Mouse (Mus musculus) MEL-GATA-1-ER (cell line): ENCODE results near the gene Pmm1.

Experiments
- DNase-seq: peaks from one replicate; pipeline ENCODE4 v3.0.0-alpha.2; 2012; ENCODE audit warnings: low read depth; ENCODE audit errors: extremely low read depth

Pmm1 gene

DNA sequence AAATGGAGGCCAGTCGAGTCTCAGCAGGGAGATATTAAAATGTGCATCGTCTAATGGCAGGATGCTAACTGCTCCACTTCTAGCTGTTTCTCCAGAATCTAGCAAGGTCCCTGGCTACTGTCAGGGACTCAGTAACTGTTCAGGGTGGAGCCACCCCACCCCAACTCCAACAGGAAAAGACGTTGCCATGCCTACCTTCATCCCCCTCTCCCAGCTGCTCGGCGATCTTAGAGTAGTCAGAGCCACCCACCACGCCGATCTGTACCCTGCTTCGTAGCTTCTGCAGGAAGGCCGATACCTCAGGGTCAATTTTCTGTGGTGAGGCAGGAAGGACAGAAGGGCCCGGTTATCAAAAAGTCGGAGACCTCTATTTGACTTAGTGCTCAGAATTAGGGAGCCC, 3.1 kb downstream of the Pmm1 start:
- DNase-seq, result no peak

- peak; percentile 17 for DNase-seq
Measured at GRCm38 (mm10) chr15:81956457-81956856, 4.3 kb downstream of the Pmm1 start.

GRCm38 (mm10) chr15:81955414-81955813, 5.3 kb downstream of the Pmm1 start:
- no peak for DNase-seq

- no peak for DNase-seq
Measured at GRCm38 (mm10) chr15:81954716-81955115, 6.0 kb downstream of the Pmm1 start.

GRCm38 (mm10) chr15:81954151-81954583, 6.6 kb downstream of the Pmm1 start:
- no peak for DNase-seq

DNA sequence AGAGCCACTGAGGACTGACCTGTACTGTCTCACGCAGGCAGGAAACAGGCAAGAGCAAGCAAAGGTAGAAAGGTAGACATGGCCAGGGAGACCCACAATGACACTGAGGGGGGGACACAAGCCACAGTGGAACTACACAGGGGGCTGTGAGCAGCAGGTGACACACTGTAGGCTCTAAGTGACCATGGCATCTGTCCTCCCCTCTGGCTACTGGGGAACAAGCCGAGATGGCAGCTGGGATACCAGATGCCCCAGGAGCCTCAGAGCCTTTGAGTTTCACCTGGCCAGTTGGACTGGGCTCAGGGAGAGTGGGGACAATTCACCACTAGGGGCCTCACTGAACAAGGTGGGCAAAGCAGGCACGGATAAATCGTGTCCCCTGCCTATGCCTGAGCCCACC, 8.4 kb downstream of the Pmm1 start:
- DNase-seq, result no peak

DNA sequence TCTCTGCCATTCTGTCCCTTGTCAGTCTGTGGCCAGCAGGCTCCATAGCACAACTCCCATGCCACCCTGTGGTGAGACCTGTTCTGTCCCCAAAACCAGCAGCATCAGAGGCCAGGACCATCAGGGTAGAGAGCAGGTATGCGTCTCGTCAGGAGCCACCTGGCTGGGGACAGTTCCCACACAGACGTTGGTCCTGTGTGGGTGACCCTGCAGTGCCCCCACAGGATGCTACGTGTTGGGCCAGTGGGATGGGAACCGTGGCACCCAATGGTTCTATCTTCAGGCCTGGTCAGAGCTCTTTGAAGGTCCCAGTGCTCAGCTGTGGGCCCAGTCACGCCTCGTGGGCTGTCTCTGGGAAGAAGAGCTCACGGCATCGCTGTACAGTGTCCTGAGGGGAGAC, 9.6 kb downstream of the Pmm1 start:
- no peak for DNase-seq

DNA sequence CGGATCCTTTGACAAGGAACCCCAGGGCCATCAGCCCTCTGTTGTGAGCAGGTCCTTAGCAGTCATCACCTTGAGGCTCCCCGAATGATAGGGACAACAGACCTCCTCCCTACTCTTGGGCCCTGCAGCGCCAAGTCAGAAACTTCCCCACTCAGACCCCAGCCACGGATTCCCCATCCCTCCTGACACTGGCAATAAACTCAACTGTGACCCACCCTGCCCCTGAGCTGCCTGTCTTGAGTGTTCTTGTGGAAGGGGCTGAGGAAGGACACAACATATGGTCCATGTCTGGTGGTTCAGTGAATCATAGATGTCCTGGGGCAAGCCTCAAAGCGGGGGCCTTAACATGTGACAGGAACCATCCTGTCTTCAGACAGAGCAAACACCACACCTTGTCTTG, 10.0 kb downstream of the Pmm1 start:
- no peak for DNase-seq

DNA sequence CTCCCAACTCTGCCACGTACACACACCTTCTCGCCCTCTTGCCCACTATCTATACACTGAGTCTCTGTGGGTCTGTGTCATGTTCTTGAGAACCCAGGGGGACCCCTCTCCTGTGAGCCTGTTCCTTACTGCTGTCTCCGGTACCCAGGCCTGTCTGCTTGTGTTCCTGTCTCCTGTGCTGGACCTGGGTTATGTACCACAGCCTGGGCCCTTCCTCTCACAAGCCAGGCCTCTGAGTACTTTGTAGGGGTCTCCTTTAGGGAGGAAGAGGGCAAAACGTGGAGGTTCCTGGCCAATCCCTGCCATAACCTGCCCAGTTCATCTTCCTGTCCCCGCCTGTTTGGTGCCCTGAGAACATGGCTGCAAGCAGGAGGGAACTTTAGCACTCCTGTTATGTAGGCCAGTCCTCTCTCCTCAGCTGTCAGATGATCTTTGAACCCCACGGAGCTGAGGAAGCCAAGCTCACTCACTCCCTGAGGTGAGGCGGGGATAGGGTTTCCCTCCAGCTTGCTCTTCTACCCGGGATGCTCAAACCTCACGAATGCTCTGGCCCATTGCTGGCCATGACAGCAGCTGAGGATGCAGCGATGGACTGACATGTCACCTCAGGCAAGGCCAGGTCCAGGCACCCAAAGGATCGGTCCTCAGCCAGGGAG, 11.1 kb downstream of the Pmm1 start:
- DNase-seq, result no peak

DNA sequence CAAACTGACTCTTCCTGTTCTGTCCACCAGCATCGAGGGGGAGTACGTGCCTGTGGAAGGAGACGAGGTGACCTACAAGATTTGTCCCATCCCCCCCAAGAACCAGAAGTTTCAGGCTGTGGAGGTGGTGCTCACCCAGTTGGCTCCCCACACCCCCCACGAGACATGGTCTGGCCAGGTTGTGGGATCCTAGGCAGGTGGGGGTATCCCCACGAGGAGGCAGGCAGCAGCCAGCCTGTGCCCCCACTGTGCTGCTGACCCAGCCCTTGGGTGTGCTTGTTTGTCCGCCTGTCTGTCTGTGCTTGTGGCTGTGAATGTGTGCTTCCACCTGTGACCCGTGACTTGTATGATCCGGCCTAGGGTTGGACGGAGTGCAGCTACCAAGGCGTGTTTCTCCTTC, 11.7 kb downstream of the Pmm1 start:
- DNase-seq, result no peak

- no peak for DNase-seq
Measured at GRCm38 (mm10) chr15:81943176-81943749, 17.5 kb downstream of the Pmm1 start.

DNA sequence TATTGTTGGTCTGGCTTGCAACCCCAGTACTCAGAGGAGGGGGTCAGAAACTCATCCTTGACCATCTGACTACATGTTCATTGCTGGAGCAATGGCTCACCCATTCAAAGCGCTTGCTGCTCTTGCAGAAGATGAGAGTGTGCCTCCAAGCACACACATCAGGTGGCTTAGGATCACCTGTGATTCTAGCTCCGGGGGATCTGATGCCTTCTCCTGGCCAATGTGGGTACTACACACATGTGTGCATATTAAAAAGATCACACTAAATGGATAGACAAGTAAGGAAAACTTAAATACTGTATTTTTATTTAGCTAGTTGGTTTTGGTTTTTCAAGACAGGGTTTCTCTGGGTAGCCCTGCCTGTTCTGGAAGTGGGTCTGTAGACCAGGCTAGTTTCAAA, 19.7 kb downstream of the Pmm1 start:
- no peak for DNase-seq

DNA sequence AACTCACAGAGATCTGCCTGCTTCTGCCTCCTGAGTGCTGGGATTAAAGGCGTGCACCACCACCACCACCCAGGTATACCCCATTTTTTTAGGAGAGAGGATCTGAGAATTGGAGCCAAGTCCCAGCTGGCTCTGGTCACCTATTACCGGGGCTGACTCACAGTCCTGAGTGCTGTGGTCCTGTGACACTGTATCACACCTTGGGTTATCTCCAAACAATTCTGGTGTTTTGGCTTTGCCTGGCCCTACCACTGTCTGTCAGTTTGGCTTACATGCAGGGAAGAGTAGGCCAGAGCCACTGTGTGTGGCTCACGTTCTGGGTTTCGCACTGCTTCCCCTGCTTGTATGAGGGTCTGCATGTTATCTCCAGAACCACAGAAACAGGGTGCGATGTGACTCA, 20.5 kb downstream of the Pmm1 start:
- DNase-seq, result no peak

- no peak for DNase-seq
Measured at GRCm38 (mm10) chr15:81939774-81940173, 21.0 kb downstream of the Pmm1 start.

DNA sequence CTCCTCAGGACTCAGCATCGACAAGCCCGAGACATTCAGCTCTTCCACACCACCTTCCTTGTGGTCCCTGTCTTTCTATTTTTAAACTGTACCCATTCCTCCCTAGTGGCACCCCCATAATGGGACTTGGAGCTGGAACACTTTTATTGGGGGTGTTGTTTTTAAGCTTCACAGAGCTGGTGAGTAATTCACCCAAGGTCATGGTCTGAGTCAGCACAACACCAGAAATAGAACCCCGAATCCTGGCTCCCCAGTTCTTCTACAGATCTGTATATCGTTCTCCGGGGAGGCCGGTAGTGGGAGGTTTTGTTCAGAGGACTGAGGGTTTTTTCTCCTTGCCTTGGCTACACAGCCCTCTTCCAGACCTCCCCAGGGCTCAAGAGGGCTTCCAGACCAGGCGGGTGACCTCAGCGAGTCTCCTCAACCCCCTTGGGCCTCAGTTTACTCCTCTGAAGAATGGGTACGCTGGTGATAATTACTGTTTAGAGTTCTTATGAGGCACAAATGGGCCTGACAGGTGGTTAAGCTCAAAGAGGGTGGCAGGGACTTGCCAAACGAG, 21.5 kb downstream of the Pmm1 start:
- DNase-seq, result no peak

- DNase-seq, result peak; percentile 21
Measured at GRCm38 (mm10) chr15:81938246-81938645, 22.5 kb downstream of the Pmm1 start.

- DNase-seq, result no peak
Measured at GRCm38 (mm10) chr15:81937098-81937972, 23.4 kb downstream of the Pmm1 start.

GRCm38 (mm10) chr15:81936679-81937078, 24.1 kb downstream of the Pmm1 start, which contains the start of gene Csdc2:
Gene Csdc2, plus strand, starts transcription at chr15:81936759.
- no peak for DNase-seq

DNA sequence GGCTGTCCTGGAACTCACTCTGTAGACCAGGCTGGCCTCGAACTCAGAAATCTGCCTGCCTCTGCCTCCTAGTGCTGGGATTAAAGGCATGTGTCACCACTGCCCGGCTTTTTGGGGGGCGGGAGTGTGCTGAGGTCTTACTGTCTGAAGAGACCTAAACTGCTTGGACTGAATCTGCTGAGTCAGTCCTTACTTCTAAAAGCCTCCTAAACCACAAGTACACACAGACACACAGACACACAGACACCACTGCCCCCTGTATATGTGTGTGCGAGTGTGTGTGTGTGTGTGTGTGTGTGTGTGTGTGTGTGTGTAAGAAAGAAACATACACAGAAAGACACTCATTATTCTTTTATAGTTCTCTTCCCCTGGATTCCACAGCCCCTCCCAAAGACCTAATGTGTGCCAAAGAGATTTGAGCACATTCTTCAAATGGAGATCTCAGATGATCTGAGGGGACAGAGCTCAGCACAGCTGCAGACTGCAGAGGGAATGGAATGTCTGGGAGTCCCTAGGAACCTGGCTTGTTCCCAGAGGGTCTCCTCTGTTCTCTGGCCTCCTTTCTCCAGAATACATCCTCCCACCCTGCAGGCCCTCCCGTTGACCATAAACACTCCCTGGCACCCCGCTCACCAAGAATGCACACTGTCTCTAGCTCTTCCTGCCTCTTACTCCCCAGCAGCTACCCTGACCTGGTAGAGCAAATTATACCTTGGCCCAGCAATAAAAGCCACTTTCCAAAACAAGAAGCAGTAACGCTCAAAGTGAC, 24.7 kb downstream of the Pmm1 start:
- no peak for DNase-seq

DNA sequence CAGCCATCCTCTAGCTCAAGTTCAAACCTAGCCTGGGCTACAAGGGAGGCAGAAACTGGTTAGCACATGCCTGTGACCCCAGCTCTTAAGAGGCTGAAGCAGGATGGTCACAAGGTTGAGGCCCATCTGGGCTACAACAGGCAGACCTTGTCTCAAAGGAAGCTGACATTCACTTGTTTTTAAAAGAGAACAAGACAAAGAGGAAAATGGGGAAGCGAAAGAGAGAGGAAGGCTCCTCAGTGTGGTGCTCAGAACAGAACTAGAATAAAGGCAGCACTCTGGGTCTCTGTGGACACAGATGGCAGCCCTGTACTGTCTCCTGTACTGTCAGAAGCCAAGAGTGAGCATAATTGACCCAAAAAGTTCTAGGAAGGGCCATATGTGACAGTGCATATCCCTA, 26.7 kb downstream of the Pmm1 start:
- DNase-seq, result no peak

GRCm38 (mm10) chr15:81932951-81933470, 27.7 kb downstream of the Pmm1 start:
- DNase-seq, result no peak
